Mouse (Mus musculus) macrophage (primary cell): ENCODE data around the gene Ppp1r12a. TPM values are rescaled to one million over a fixed set of nuclear protein-coding genes. Genes with fewer than 3 reads are reported as not detected.

ENCODE experiments used
- H3K27ac ChIP-seq: fragments of 350-480 bp; formaldehyde crosslinking; 2 replicates; pipeline ENCODE4 v1.9.0; 2021
- H3K36me3 ChIP-seq: fragments of 350-480 bp; formaldehyde crosslinking; 2 replicates; pipeline ENCODE4 v1.9.0; 2021; ENCODE audit errors: inconsistent target
- H3K4me3 ChIP-seq: fragments of 350-480 bp; formaldehyde crosslinking; 2 replicates; pipeline ENCODE4 v1.9.0; 2021; ENCODE audit errors: inconsistent target
- H3K79me2 ChIP-seq: fragments of 350-480 bp; formaldehyde crosslinking; 2 replicates; pipeline ENCODE4 v1.9.0; 2021; ENCODE audit errors: inconsistent target
- WGBS: methylation state at CpG from one replicate; pipeline ENCODE4 v1.1.7; 2026; ENCODE audit warnings: inconsistent platforms; ENCODE audit not compliant: missing documents; 5-methylcytosine and 5-hydroxymethylcytosine counted together
- polyA plus RNA-seq: library from polyadenylated mRNA; stranded (reverse); fragments of 250-400 nt; gene quantifications from 3 replicates; pipeline ENCODE4 v1.2.4, GENCODE M21; 2018; ENCODE audit warnings: inconsistent platforms

The Ppp1r12a gene
- polyA plus RNA-seq, 1 experiment from 2014 or later: 123 TPM

GRCm38 (mm10) chr10:108145701-108146100 lies 16.3 kb upstream of the Ppp1r12a start:
- 95% methylated on average over 9 of the region's 9 CpGs for WGBS
- Histone ChIP-seq H3K4me3 (no peak overlapping the region), H3K79me2 (no peaks in the 10 kb centered on the region), H3K36me3 (no peaks in the 10 kb centered on the region), H3K27ac (no peak overlapping the region)

- no peak overlapping the region for H3K27ac ChIP-seq
- 91% methylated on average over 9 of the region's 9 CpGs for WGBS
- no peaks in the 10 kb centered on the region for H3K79me2 ChIP-seq
- H3K4me3 ChIP-seq: no peak overlapping the region
- H3K36me3 ChIP-seq: no peaks in the 10 kb centered on the region
Measured at GRCm38 (mm10) chr10:108147031-108147430, 15.0 kb upstream of the Ppp1r12a start.

- WGBS: 76% methylated on average over 3 of the region's 3 CpGs
- Histone ChIP-seq H3K4me3 (no peak overlapping the region), H3K79me2 (no peaks in the 10 kb centered on the region), H3K27ac (no peak overlapping the region), H3K36me3 (no peaks in the 10 kb centered on the region)
Measured at GRCm38 (mm10) chr10:108153301-108153700, 8.7 kb upstream of the Ppp1r12a start.

GRCm38 (mm10) chr10:108155042-108155686 lies 6.8 kb upstream of the Ppp1r12a start:
- H3K27ac ChIP-seq: no peak overlapping the region
- no peak overlapping the region for H3K4me3 ChIP-seq
- no peaks in the 10 kb centered on the region for H3K79me2 ChIP-seq
- no peaks in the 10 kb centered on the region for H3K36me3 ChIP-seq
- WGBS: 83% methylated on average over 20 of the region's 21 CpGs

- no peak overlapping the region for H3K27ac ChIP-seq
- H3K79me2 ChIP-seq: no peaks in the 10 kb centered on the region
- no peak overlapping the region for H3K4me3 ChIP-seq
- H3K36me3 ChIP-seq: no peaks in the 10 kb centered on the region
- WGBS: 22% methylated on average over 7 of the region's 7 CpGs
Measured at GRCm38 (mm10) chr10:108155687-108156067, 6.3 kb upstream of the Ppp1r12a start.

GRCm38 (mm10) chr10:108156128-108156527 lies 5.9 kb upstream of the Ppp1r12a start:
- 92% methylated on average over 3 of the region's 3 CpGs for WGBS
- H3K27ac ChIP-seq: no peak overlapping the region
- no peaks in the 10 kb centered on the region for H3K79me2 ChIP-seq
- no peak overlapping the region for H3K4me3 ChIP-seq
- no peaks in the 10 kb centered on the region for H3K36me3 ChIP-seq

- 87% methylated on average over 14 of the region's 14 CpGs for WGBS
Measured at GRCm38 (mm10) chr10:108159002-108159401, 3.0 kb upstream of the Ppp1r12a start.

GRCm38 (mm10) chr10:108162297-108163020 lies 466 bp downstream of the Ppp1r12a start:
- peak overlapping the region; percentile 95 for H3K4me3 ChIP-seq
- H3K79me2 ChIP-seq: peaks cover 49% of the 10 kb centered on the region
- WGBS: 0% methylated on average over 48 of the region's 79 CpGs
- H3K36me3 ChIP-seq: no peaks in the 10 kb centered on the region
- H3K27ac ChIP-seq: peak overlapping the region; percentile 64

More at GRCm38 (mm10) chr10:108159002-108159401, 3.0 kb upstream of the Ppp1r12a start:
- H3K27ac ChIP-seq: no peak overlapping the region
- H3K36me3 ChIP-seq: no peaks in the 10 kb centered on the region
- H3K79me2 ChIP-seq: peaks cover 14% of the 10 kb centered on the region
- no peak overlapping the region for H3K4me3 ChIP-seq

- H3K4me3 ChIP-seq: peak overlapping the region; percentile 95
- H3K36me3 ChIP-seq: no peaks in the 10 kb centered on the region
- H3K27ac ChIP-seq: peak overlapping the region; percentile 64
- WGBS: 0% methylated on average over 12 of the region's 12 CpGs
- H3K79me2 ChIP-seq: peaks cover 54% of the 10 kb centered on the region
Measured at GRCm38 (mm10) chr10:108163021-108163410, 1.0 kb downstream of the Ppp1r12a start.

GRCm38 (mm10) chr10:108163451-108163850 lies 1.5 kb downstream of the Ppp1r12a start:
- WGBS: 30% methylated on average over 3 of the region's 3 CpGs
- Histone ChIP-seq H3K27ac (peak overlapping the region; percentile 64; the same call in 1 of the 2 replicates), H3K79me2 (peaks cover 59% of the 10 kb centered on the region), H3K36me3 (no peaks in the 10 kb centered on the region), H3K4me3 (peak overlapping the region; percentile 95)

- Histone ChIP-seq H3K4me3 (no peak overlapping the region), H3K79me2 (peaks cover 100% of the 10 kb centered on the region), H3K36me3 (no peaks in the 10 kb centered on the region), H3K27ac (no peak overlapping the region)
- 5% methylated on average over 5 of the region's 5 CpGs for WGBS
Measured at GRCm38 (mm10) chr10:108167823-108168222, 5.8 kb downstream of the Ppp1r12a start.

- WGBS: 96% methylated on average over 3 of the region's 3 CpGs
- Histone ChIP-seq H3K4me3 (no peak overlapping the region), H3K36me3 (no peaks in the 10 kb centered on the region), H3K27ac (no peak overlapping the region), H3K79me2 (peaks cover 100% of the 10 kb centered on the region)
Measured at GRCm38 (mm10) chr10:108170818-108171217, 8.8 kb downstream of the Ppp1r12a start.

GRCm38 (mm10) chr10:108171637-108172036 lies 9.6 kb downstream of the Ppp1r12a start:
- no peaks in the 10 kb centered on the region for H3K36me3 ChIP-seq
- WGBS: 92% methylated on average over 3 of the region's 3 CpGs
- no peak overlapping the region for H3K27ac ChIP-seq
- peaks cover 100% of the 10 kb centered on the region for H3K79me2 ChIP-seq
- no peak overlapping the region for H3K4me3 ChIP-seq

- Histone ChIP-seq H3K4me3 (no peak overlapping the region), H3K79me2 (peaks cover 100% of the 10 kb centered on the region), H3K36me3 (no peaks in the 10 kb centered on the region), H3K27ac (no peak overlapping the region)
- 82% methylated on average over 6 of the region's 6 CpGs for WGBS
Measured at GRCm38 (mm10) chr10:108172817-108173563, 11.0 kb downstream of the Ppp1r12a start.

GRCm38 (mm10) chr10:108174107-108174506 lies 12.1 kb downstream of the Ppp1r12a start:
- H3K79me2 ChIP-seq: peaks cover 98% of the 10 kb centered on the region
- H3K27ac ChIP-seq: no peak overlapping the region
- no peaks in the 10 kb centered on the region for H3K36me3 ChIP-seq
- H3K4me3 ChIP-seq: no peak overlapping the region
- WGBS: 71% methylated on average over 5 of the region's 5 CpGs
